Mouse (Mus musculus) hindbrain, postnatal 0 days (tissue): ENCODE results near the gene Acat2. TPM values are rescaled to one million over a fixed set of nuclear protein-coding genes. Genes with fewer than 3 reads are reported as not detected.
"Not testable (repeated sequence)": the region's sequence is repeated elsewhere in the genome, so short reads cannot be mapped to it uniquely, and the experiment has no call there.

Source experiments
- ATAC-seq: fragments of 200-750 bp; cut with Nextera tagmentation; 2 replicates; pipeline ENCODE4 v1.8.0; 2017; ENCODE audit warnings: mild to moderate bottlenecking, moderate TSS enrichment, moderate library complexity
- DNase-seq: peaks from one replicate; pipeline ENCODE4 v3.0.0-alpha.2; 2015; ENCODE audit warnings: low spot score
- H3K27ac ChIP-seq: fragments of 300-500 bp; sonication (generic); 2 replicates; pipeline ENCODE4 v1.5.1; 2014; ENCODE audit warnings: mild to moderate bottlenecking
- H3K27me3 ChIP-seq: fragments of 300-500 bp; sonication (generic); 2 replicates; pipeline ENCODE4 v1.6.1; 2014; ENCODE audit warnings: low read length, mixed read lengths; ENCODE audit not compliant: insufficient read depth
- H3K36me3 ChIP-seq: fragments of 300-500 bp; sonication (generic); 2 replicates; pipeline ENCODE4 v1.6.1; 2014; ENCODE audit warnings: low read length, mixed read lengths; ENCODE audit not compliant: insufficient read depth
- H3K4me1 ChIP-seq: fragments of 300-500 bp; sonication (generic); 2 replicates; pipeline ENCODE4 v1.6.1; 2014; ENCODE audit warnings: antibody characterized with exemption, low read length, mixed read lengths; ENCODE audit not compliant: insufficient read depth
- H3K4me2 ChIP-seq: fragments of 300-500 bp; sonication (generic); 2 replicates; pipeline ENCODE4 v1.6.1; 2014; ENCODE audit warnings: low read depth, mild to moderate bottlenecking, low read length, moderate library complexity, mixed read lengths
- H3K4me3 ChIP-seq: fragments of 300-500 bp; sonication (generic); 2 replicates; pipeline ENCODE4 v1.5.1; 2014; ENCODE audit warnings: low read length
- H3K9ac ChIP-seq: fragments of 300-500 bp; sonication (generic); replicated peaks from 2 replicates; pipeline ENCODE4 v1.6.1; 2014; ENCODE audit warnings: mild to moderate bottlenecking, low read length, moderate library complexity, mixed read lengths
- H3K9me3 ChIP-seq: fragments of 300-500 bp; sonication (generic); 2 replicates; pipeline ENCODE4 v1.6.1; 2016; ENCODE audit warnings: low read length, mixed read lengths
- CTCF ChIP-seq: IDR thresholded peaks from 2 replicates; pipeline ENCODE4 v1.5.1; 2016; ENCODE audit warnings: antibody characterized with exemption, control low read depth, low read depth
- WGBS: fragments of 180-500 bp; shearing (Covaris S2); extraction: QIAGEN DNeasy Blood & Tissue Kit; methylation state at CpG from one replicate; pipeline ENCODE4 v1.1.7; 2014; 5-methylcytosine and 5-hydroxymethylcytosine counted together
- polyA plus RNA-seq: library from polyadenylated mRNA; unstranded; fragments of >200 nt; fragmentation: Nextera tagmentation; extraction: Ambion mirVana; gene quantifications from 2 replicates; pipeline ENCODE4 v1.2.1, GENCODE M21; 2015
- total RNA-seq: library from RNA; depleted of rRNA; stranded (reverse); fragments of >200 nt; gene quantifications from 2 replicates; pipeline ENCODE4 v1.2.3, GENCODE M21; 2014; rRNA removed

Gene Acat2
- total RNA-seq, result 155 and 161 TPM in 2 replicates
- polyA plus RNA-seq, result 212 and 215 TPM in 2 replicates

DNA sequence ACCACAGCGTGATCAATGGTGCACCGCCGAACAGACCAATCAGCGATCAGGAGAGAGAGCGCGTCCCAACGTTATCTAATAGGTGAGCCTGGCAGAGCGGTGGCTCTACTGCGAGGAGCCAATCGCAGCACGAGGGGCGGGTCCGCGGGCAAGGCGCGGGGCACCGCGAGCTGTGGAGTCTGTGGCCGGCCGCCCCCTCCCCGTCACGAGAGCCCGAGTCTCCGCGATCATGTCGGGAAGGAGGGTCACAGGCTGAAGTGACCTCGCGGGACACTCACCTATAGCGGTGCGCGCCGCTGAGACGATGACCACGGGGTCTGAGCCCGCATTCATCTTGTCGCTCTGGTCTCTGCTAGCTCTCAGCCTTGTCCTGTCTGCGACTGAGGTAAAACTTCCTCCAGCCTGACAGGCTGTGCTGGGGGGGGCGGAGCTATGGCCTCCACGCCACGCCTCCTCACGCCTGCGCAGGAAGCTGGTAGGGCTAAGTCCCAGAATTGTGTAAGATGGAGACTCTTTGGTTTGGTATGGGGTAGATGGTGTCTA, at the start of gene Acat2:
Gene Acat2 (minus strand): TSS at position 417 of the 543 bp plus-strand sequence.
- Histone ChIP-seq H3K27me3 (no peaks in the 10 kb centered on the region), H3K9me3 (no peaks in the 10 kb centered on the region), H3K4me1 (0 out of 2 replicates have a peak, but pooled peaks cover 3% of the 10 kb centered on the region), H3K9ac (peak within 1 kb of the TSS; percentile 61), H3K4me2 (peak within 1 kb of the TSS; percentile 80), H3K27ac (peak within 1 kb of the TSS; percentile 85), H3K36me3 (peaks cover 6% of the 10 kb centered on the region; the same call in 1 of the 2 replicates), H3K4me3 (peak within 1 kb of the TSS; percentile 52)
- DNase-seq, result peak; percentile 97
- ATAC-seq, result peak; percentile 99
- WGBS, result under 1% methylated on average over 41 of the region's 42 CpGs
- TF ChIP-seq CTCF, result no peak

DNA sequence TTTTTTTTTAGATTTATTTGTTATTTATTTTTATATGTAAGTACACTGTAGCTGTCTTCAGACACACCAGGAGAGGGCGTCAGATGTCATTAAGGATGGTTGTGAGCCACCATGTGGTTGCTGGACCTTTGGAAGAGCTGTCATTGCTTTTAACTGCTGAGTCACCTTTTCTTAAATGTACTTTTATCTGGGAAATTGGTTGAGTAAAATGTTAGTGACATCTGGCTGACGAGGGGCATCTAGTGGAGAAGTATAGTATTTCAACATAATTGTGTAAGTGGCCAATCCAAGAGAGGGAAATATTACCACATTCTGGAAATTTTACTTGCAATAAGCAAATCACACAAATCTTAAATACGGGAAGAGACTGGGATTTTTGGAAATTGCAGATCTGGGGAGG, 49.3 kb upstream of the Acat2 start:
- Histone ChIP-seq H3K27me3 (no peaks in the 10 kb centered on the region), H3K27ac (no peak overlapping the region), H3K36me3 (peaks cover 29% of the 10 kb centered on the region; the same call in 1 of the 2 replicates), H3K9me3 (no peaks in the 10 kb centered on the region), H3K9ac (no peak overlapping the region), H3K4me1 (0 out of 2 replicates have a peak, but pooled peaks cover 3% of the 10 kb centered on the region), H3K4me3 (no peak overlapping the region), H3K4me2 (no peak overlapping the region)
- ATAC-seq (no peak), DNase-seq (peak; percentile 78)
- 31% methylated on average over 3 of the region's 3 CpGs for WGBS
- peak; percentile 67 for TF ChIP-seq CTCF

DNA sequence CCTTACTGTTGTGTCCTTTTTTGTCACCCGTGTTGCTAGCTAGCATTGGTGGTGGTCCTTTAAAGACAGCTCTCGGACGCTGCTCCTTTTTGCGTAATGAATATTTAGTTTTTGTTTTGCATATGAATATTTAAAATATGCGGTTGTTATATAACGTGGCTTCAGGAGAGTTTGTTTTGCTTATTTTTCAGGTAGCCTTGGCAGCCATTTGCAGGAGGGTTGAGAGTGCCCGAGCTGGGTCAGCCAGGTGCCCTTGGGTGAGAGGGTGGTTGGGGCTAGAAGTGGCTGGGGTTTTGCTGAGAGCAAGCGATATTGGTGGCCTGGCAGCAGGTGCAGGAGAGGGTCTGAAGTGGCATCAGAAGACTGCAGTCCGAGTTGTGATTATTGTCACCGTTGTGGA, 48.0 kb upstream of the Acat2 start:
- Histone ChIP-seq H3K9me3 (no peaks in the 10 kb centered on the region), H3K36me3 (peaks cover 17% of the 10 kb centered on the region; the same call in 1 of the 2 replicates), H3K27me3 (no peaks in the 10 kb centered on the region), H3K9ac (peak overlapping the region; percentile 86), H3K4me2 (peak overlapping the region; percentile 91), H3K27ac (peak overlapping the region; percentile 91), H3K4me3 (peak overlapping the region; percentile 82), H3K4me1 (0 out of 2 replicates have a peak, but pooled peaks cover 3% of the 10 kb centered on the region)
- DNase-seq (peak; percentile 5), ATAC-seq (no peak)
- TF ChIP-seq CTCF, result no peak
- WGBS, result 1% methylated on average over 10 of the region's 10 CpGs

DNA sequence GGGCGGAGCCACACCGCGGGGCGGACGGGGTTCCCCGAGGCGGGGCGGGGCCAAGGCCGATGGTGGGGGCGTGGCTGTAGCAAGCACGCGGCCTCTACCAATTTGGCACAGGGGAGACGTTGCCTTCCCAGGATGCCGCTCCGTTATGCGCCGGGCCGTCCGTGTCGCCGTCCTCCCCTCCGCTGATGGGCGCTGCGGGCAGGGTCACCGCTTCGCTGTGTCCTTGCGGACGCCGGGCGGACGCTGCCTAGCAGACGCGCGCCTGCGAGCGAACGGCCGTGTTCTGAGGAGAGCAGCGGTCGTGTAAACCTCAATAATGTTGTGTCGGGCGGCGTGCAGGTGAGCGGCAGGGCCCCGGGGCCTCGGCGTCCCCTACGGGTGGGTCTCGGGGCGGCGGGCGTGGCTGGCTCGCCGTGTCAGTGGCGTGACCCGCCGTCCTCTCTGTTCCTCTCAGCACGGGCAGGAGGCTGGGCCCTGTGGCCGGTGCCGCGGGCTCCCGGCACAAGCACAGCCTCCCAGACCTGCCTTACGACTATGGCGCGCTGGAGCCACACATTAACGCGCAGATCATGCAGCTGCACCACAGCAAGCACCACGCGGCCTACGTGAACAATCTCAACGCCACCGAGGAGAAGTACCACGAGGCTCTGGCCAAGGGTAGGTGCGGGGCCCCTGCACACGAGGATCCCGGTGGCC, 47.3 kb upstream of the Acat2 start:
- peaks cover 11% of the 10 kb centered on the region; the same call in 1 of the 2 replicates for H3K36me3 ChIP-seq
- H3K4me3 ChIP-seq, result peak overlapping the region; percentile 82
- peak overlapping the region; percentile 86 for H3K9ac ChIP-seq
- peak overlapping the region; percentile 91 for H3K27ac ChIP-seq
- TF ChIP-seq CTCF, result 0 out of 2 replicates have a peak, but pooled peaks have one; percentile 18
- DNase-seq (peak; percentile 98), ATAC-seq (peak; percentile 97)
- no peaks in the 10 kb centered on the region for H3K27me3 ChIP-seq
- H3K4me2 ChIP-seq, result peak overlapping the region; percentile 91
- 0 out of 2 replicates have a peak, but pooled peaks cover 3% of the 10 kb centered on the region for H3K4me1 ChIP-seq
- WGBS, result 2% methylated on average over 75 of the region's 76 CpGs
- H3K9me3 ChIP-seq, result no peaks in the 10 kb centered on the region

DNA sequence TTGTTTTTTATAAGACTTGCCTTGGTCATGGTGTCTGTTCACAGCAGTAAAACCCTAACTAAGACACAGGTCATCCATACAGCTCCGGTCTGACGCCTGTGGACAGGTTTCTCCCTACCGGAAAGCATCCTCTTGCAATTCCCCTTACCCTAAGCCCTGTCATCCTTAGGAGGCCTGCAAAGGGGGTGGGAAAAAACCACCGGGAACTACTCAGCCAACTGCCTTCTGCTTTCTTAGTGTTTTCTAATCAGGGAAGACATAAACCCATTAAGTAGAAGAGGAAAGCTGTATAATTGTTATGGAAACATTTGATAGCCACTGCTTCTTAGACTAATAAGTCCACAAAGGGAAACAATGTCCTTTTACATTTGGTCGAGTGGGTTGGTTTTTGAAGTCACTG, 46.4 kb upstream of the Acat2 start:
- H3K4me3 ChIP-seq, result peak overlapping the region; percentile 82
- no peaks in the 10 kb centered on the region for H3K27me3 ChIP-seq
- TF ChIP-seq CTCF, result no peak
- ATAC-seq, result no peak
- H3K9me3 ChIP-seq, result no peaks in the 10 kb centered on the region
- H3K36me3 ChIP-seq, result peaks cover 2% of the 10 kb centered on the region; the same call in 1 of the 2 replicates
- peak overlapping the region; percentile 91 for H3K27ac ChIP-seq
- H3K4me2 ChIP-seq, result peak overlapping the region; percentile 91
- no peak for DNase-seq
- WGBS, result 47% methylated on average over 5 of the region's 5 CpGs
- 0 out of 2 replicates have a peak, but pooled peaks cover 3% of the 10 kb centered on the region for H3K4me1 ChIP-seq
- H3K9ac ChIP-seq, result peak overlapping the region; percentile 35; the same call in 1 of the 2 replicates

DNA sequence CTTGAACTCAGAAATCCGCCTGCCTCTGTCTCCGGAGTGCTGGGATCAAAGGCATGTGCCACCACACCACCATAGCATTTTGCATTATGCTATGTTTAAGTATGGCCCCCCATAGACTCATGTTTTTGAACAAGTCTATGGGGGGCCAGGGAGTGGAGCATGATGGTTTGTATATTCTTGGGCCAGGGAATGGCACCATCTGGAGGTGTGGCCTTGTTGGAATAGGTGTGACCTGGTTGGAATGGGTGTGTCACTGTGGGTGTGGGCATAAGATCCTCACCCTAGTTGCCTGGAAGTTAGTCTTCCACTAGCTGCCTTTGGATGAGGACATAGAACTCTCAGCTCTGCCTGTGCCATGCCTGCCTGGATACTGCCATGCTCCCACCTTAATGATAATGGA, 46.0 kb upstream of the Acat2 start, which contains the start of gene Sod2:
Gene Sod2 (plus strand): TSS at position 301 of the 400 bp plus-strand sequence.
- ATAC-seq, H3K27me3 ChIP-seq, H3K9me3 ChIP-seq, H3K36me3 ChIP-seq, DNase-seq, H3K4me1 ChIP-seq: not testable (repeated sequence)
- H3K27ac ChIP-seq, result peak within 1 kb of the TSS; percentile 91
- peak within 1 kb of the TSS; percentile 86 for H3K9ac ChIP-seq
- H3K4me3 ChIP-seq, result peak within 1 kb of the TSS; percentile 82
- H3K4me2 ChIP-seq, result peak within 1 kb of the TSS; percentile 91
- 92% methylated on average over 2 of the region's 2 CpGs for WGBS

DNA sequence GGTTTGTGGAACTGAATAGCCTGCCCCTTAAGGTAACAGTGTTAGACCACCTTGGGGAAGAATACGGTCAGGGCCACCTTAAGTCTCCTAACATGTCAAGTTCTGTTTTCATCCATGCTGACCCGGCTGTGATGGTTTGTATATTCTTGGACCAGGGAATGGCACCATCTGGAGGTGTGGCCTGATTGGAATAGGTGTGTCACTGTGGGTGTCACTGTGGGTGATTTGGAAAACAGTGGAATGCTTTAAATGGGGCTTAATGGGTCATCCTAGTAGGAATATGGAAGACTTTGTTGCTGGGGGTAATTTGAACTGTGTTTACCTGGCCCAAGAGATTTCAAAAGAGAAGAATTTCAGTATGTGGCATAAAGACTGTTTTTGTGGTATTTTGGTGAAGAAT, 43.9 kb upstream of the Acat2 start:
- ATAC-seq, H3K9me3 ChIP-seq: not testable (repeated sequence)
- 84% methylated on average over 2 of the region's 2 CpGs for WGBS

DNA sequence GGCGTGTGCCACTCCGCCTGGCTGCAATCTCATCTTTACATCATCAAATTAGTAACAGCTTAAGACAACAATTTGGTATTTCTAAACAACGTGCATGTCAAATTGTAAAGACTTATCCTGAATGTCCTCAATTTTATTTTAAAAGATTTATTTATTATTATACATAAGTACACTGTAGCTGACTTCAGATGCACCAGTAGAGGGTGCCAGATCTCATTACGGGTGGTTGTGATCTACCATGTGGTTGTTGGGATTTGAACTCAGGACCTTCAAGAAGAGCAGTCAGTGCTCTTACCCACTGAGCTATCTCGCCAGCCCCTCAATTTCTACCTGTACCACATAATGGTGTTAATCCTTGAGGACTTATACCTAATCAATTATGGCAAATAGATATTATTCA, 41.7 kb upstream of the Acat2 start:
- WGBS, result 95% methylated on average over 5 of the region's 5 CpGs
- not testable (repeated sequence) for ATAC-seq, H3K9me3 ChIP-seq, H3K9ac ChIP-seq, H3K36me3 ChIP-seq, H3K27me3 ChIP-seq, H3K4me2 ChIP-seq, H3K4me1 ChIP-seq, DNase-seq, H3K27ac ChIP-seq, H3K4me3 ChIP-seq

More for the DNA sequence above, 43.9 kb upstream of the Acat2 start:
- not testable (repeated sequence) for H3K4me1 ChIP-seq, H3K36me3 ChIP-seq, H3K27ac ChIP-seq, H3K9ac ChIP-seq, H3K4me2 ChIP-seq, H3K27me3 ChIP-seq, DNase-seq, H3K4me3 ChIP-seq
